8 mouse cellular contexts compared by ENCODE assay signal in the genomic region with DNA sequence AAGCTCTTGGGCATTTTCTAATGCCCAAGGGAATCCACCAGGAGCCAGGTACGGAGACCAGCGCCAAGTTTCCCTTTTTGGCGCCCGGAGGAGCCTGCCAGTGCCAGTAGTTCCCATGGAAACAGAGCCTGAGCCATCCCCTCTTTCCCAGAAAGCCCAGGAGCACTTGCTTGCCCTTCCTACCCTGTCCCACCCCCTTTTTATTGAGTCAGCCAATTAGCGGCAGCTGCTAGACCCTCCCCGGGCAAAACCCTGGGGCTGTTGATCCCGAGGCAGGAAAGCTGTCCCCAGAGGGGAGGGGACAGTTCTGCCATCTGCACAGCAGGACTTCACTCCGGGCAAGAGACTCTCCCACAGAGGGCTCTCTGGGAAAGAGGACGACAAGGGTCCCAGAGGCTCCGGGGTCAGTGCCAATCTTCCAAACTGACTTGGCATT. TPM values are rescaled to one million over a fixed set of nuclear protein-coding genes. Genes with fewer than 3 reads are reported as not detected.
A peak's percentile ranks its signal among the peaks of the same experiment; 100 is the strongest.
DNase-seq lines count a peak whose midpoint lies in the region; ATAC-seq and TF ChIP-seq lines count a peak whose summit lies in the region.

Gene Kcnip3, minus strand, starts transcription at position 89 of the 436 bp plus-strand sequence.

- H3K27me3 ChIP-seq in lung, embryonic 15.5 days = no peaks in the 10 kb centered on the region
- no peaks in the 10 kb centered on the region for H3K27me3 ChIP-seq in hindbrain, embryonic 11.5 days (ENCODE audit: control insufficient read depth, insufficient read depth, low read length)
- peaks cover 16% of the 10 kb centered on the region; the same call in 1 of the 2 replicates for H3K27me3 ChIP-seq in limb, embryonic 10.5 days (ENCODE audit: low read depth, poor library complexity, severe bottlenecking)
- H3K27me3 ChIP-seq in neural tube, embryonic 14.5 days (ENCODE audit: control insufficient read depth, insufficient read depth, low read length) = no peaks in the 10 kb centered on the region

- no peak for TF ChIP-seq CTCF in cortical plate, adult 2 months (IDR thresholded peaks at IDR 0.05; ENCODE audit: extremely low read depth, insufficient read depth, low read length)

- peaks cover 28% of the 10 kb centered on the region for H3K4me1 ChIP-seq in lung, embryonic 15.5 days
- H3K4me1 ChIP-seq in cortical plate, adult 2 months (ENCODE audit: control insufficient read depth, insufficient read depth, low read length) = peaks cover 2% of the 10 kb centered on the region
- H3K4me1 ChIP-seq in hindbrain, embryonic 11.5 days (replicated peaks; ENCODE audit: control insufficient read depth, insufficient read depth, low read length) = peaks cover 2% of the 10 kb centered on the region; the same call in 1 of the 2 replicates
- H3K4me1 ChIP-seq in limb, embryonic 10.5 days = peaks cover 40% of the 10 kb centered on the region
- peaks cover 10% of the 10 kb centered on the region for H3K4me1 ChIP-seq in neural tube, embryonic 14.5 days (ENCODE audit: control insufficient read depth, insufficient read depth, low read length)

- H3K4me3 ChIP-seq in lung, embryonic 15.5 days = peak within 1 kb of the TSS; percentile 34
- peak within 1 kb of the TSS; percentile 83 for H3K4me3 ChIP-seq in cortical plate, adult 2 months (ENCODE audit: insufficient read depth, low read length)
- H3K4me3 ChIP-seq in hindbrain, embryonic 11.5 days (ENCODE audit: low read depth, low read length) = peak within 1 kb of the TSS; percentile 23
- H3K4me3 ChIP-seq in limb, embryonic 10.5 days = peak within 1 kb of the TSS; percentile 40
- H3K4me3 ChIP-seq in neural tube, embryonic 14.5 days (ENCODE audit: low read depth, low read length) = peak within 1 kb of the TSS; percentile 29

- no peak for DNase-seq in lung, postnatal 25 days (ENCODE audit: low spot score)
- DNase-seq in hindbrain, embryonic 11.5 days (ENCODE audit: low spot score) = peak; percentile 50
- DNase-seq in limb, embryonic 10.5 days (ENCODE audit: low spot score) = no peak
- no peak for DNase-seq in adipocyte (ENCODE audit: low spot score)
- no peak for DNase-seq in thymus, postnatal 4 days

- H3K36me3 ChIP-seq in lung, embryonic 15.5 days = no peaks in the 10 kb centered on the region
- no peaks in the 10 kb centered on the region for H3K36me3 ChIP-seq in hindbrain, embryonic 11.5 days (ENCODE audit: control insufficient read depth, insufficient read depth, low read length)
- no peaks in the 10 kb centered on the region for H3K36me3 ChIP-seq in limb, embryonic 10.5 days
- no peaks in the 10 kb centered on the region for H3K36me3 ChIP-seq in neural tube, embryonic 14.5 days (ENCODE audit: control insufficient read depth, insufficient read depth, low read length)

- H3K9me3 ChIP-seq in lung, embryonic 15.5 days = no peaks in the 10 kb centered on the region
- no peaks in the 10 kb centered on the region for H3K9me3 ChIP-seq in hindbrain, embryonic 11.5 days (ENCODE audit: control insufficient read depth, low read length)
- H3K9me3 ChIP-seq in limb, embryonic 10.5 days (replicated peaks) = no peaks in the 10 kb centered on the region
- H3K9me3 ChIP-seq in neural tube, embryonic 14.5 days (ENCODE audit: control insufficient read depth, low read length) = no peaks in the 10 kb centered on the region

- ATAC-seq in lung, embryonic 15.5 days (ENCODE audit: borderline replicate concordance, extremely low read depth, low FRiP score, low TSS enrichment) = peak; percentile 37; the same call in 1 of the 2 replicates
- peak; percentile 84 for ATAC-seq in hindbrain, embryonic 11.5 days (ENCODE audit: low FRiP score)
- ATAC-seq in neural tube, embryonic 14.5 days (ENCODE audit: low read depth) = peak; percentile 88

- peak within 1 kb of the TSS; percentile 56 for H3K4me2 ChIP-seq in lung, embryonic 15.5 days
- H3K4me2 ChIP-seq in hindbrain, embryonic 11.5 days (replicated peaks; ENCODE audit: low read depth, low read length) = peak within 1 kb of the TSS; percentile 40
- peak within 1 kb of the TSS; percentile 56 for H3K4me2 ChIP-seq in neural tube, embryonic 14.5 days (ENCODE audit: low read depth, low read length)

- no peak for TF ChIP-seq POLR2A in cortical plate, adult 2 months (IDR thresholded peaks at IDR 0.05; ENCODE audit: extremely low read depth, insufficient read depth, low read length)

- 0 out of 2 replicates have a peak within 1 kb of the TSS, but pooled peaks have one; percentile 29 for H3K9ac ChIP-seq in lung, embryonic 15.5 days
- H3K9ac ChIP-seq in hindbrain, embryonic 11.5 days (ENCODE audit: low read depth, low read length) = peak within 1 kb of the TSS; percentile 16; the same call in 1 of the 2 replicates
- peak within 1 kb of the TSS; percentile 18 for H3K9ac ChIP-seq in neural tube, embryonic 14.5 days (replicated peaks; ENCODE audit: low read depth, low read length)

- peak within 1 kb of the TSS; percentile 45; the same call in 1 of the 2 replicates for H3K27ac ChIP-seq in lung, embryonic 15.5 days
- H3K27ac ChIP-seq in cortical plate, adult 2 months (ENCODE audit: insufficient read depth, low read length) = peak within 1 kb of the TSS; percentile 81
- 0 out of 2 replicates have a peak within 1 kb of the TSS, but pooled peaks have one; percentile 53 for H3K27ac ChIP-seq in hindbrain, embryonic 11.5 days (ENCODE audit: low read depth, low read length)
- H3K27ac ChIP-seq in limb, embryonic 10.5 days = peak within 1 kb of the TSS; percentile 46
- peak within 1 kb of the TSS; percentile 57 for H3K27ac ChIP-seq in neural tube, embryonic 14.5 days (ENCODE audit: low read depth, low read length)

- WGBS in lung, embryonic 15.5 days = 6% methylated on average over 10 of the region's 10 CpGs
- WGBS in hindbrain, embryonic 11.5 days = 1% methylated on average over 10 of the region's 10 CpGs
- 2% methylated on average over 10 of the region's 10 CpGs for WGBS in limb, embryonic 10.5 days
- 3% methylated on average over 10 of the region's 10 CpGs for WGBS in neural tube, embryonic 14.5 days

RNA-seq across cellular contexts. Expression of gene Kcnip3, which starts in this region (rescaled TPM):
- polyA plus RNA-seq in lung, embryonic 15.5 days (2015; fragmentation: Nextera tagmentation; extraction: Ambion mirVana) = 2.5 and 3.1 TPM in 2 replicates
- polyA plus RNA-seq in cortical plate, adult 2 months (2012; rRNA removed) = 109 and 110 TPM in 2 replicates
- polyA plus RNA-seq in hindbrain, embryonic 11.5 days (2014; fragmentation: Nextera tagmentation; extraction: Ambion mirVana) = 2.6 and 3.4 TPM in 2 replicates
- 2.1 and 2.2 TPM in 2 replicates for polyA plus RNA-seq in limb, embryonic 10.5 days (2016; fragmentation: Nextera tagmentation; extraction: Ambion mirVana)
- 9.2 and 12.6 TPM in 2 replicates for polyA plus RNA-seq in neural tube, embryonic 14.5 days (2014; fragmentation: Nextera tagmentation; extraction: Ambion mirVana)

Comparison
In these comparisons a context has a peak if more than half of its experiments do, and no peak if none do; other contexts are left out.
1. ATAC-seq: peak in every context shown above with its lines; median percentile 88 in neural tube, embryonic 14.5 days; 84 in hindbrain, embryonic 11.5 days; 37 in lung, embryonic 15.5 days.
2. H3K4me3 ChIP-seq: peak in every context shown above with its lines; median percentile 83 in cortical plate, adult 2 months; 40 in limb, embryonic 10.5 days; 34 in lung, embryonic 15.5 days; 29 in neural tube, embryonic 14.5 days; 23 in hindbrain, embryonic 11.5 days.